Mouse (Mus musculus) ovary, postnatal 14 days (tissue): ENCODE results near the gene Prr13.

Experiments
- DNase-seq: peaks from one replicate; pipeline ENCODE4 v3.0.0; 2022; ENCODE audit warnings: low spot score

Prr13 gene

DNA sequence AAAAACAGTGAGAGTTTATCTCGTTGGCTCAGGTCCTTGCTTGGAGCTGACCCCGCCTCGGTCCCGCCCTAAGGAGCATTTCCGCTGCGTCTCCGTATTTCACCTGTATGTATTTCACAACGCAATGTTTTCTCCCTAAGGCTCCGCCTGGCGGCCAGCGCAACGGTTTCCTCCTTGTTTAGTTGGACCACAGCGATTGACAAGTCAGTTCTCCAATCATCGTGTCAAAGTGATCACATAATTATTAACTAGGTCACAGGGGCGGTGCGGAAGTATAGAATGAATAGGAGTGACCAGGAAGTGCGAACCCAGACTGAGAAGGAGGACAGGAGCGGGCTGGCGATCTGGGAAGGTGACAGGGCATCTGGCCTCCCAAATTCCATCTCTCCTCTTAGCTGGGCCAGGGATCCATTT is at the start of gene Prr13:
Gene Prr13 (plus strand): TSS at position 125 of the 414 bp plus-strand sequence.
- DNase-seq: peak; percentile 75

DNA sequence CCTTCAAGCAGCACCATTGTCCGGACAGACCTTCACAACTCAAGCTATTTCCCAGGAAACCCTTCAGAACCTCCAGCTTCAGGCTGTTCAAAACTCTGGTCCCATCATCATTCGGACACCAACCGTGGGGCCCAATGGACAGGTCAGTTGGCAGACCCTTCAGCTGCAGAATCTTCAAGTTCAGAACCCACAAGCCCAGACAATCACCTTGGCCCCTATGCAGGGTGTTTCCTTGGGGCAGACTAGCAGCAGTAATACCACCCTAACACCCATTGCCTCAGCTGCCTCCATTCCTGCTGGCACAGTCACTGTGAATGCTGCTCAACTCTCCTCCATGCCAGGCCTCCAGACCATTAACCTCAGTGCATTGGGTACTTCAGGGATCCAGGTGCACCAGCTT is 49.5 kb upstream of the Prr13 start:
- no peak for DNase-seq

DNA sequence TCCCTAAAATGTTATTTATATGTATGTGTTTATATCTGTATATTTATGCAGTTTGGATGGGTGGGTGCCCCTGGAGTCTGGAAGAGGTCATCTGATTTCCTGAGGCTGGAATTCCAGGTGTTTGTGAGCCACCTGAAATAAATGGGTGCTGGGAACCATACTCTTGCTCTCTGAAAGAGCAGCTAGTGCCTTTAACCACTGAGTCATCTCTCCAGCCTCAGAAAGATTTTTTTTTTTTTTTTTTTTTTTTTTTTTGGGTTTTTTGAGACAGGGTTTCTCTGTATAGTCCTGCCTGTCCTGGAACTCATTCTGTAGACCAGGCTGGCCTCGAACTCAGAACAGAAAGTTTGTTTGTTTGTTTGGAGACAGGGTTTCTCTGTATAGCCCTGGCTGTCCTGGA is 47.8 kb upstream of the Prr13 start:
- no peak for DNase-seq

DNA sequence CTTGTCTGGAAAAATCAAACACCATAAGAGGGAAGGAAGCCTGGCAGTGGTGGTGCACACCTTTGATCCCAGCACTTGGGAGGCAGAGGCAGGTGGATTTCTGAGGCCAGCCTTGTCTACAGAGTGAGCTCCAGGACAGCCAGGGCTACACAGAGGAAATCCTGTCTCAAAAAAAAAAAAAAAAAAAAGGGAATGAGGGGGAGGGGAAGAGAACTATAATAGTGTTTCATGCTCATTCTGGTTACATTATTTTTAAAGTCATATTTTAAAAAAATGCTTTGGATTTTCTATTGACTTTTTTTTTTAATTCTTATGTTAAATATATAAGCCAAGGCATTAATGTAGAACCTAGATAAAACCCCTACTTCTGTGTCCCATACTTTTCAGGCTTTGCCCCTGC is 45.1 kb upstream of the Prr13 start:
- no peak for DNase-seq

DNA sequence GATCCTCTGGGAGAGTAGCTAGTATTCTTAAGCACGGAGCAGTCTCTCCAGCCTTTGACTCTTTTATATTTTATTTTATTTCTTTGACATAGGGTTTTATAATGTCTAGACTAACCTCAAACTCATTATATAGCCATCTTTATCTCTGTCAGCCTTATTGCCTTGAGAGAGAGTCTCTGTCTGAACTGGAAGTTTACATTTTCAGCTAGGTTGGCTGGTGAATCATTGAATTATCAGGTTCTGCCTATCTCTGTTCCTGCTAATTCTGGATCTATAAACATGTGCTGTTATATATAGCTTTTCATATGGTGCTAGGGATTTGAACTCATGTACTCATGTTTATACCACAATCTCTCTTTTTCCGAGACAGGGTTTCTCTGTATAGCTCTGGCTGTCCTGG is 41.3 kb upstream of the Prr13 start:
- no peak for DNase-seq

DNA sequence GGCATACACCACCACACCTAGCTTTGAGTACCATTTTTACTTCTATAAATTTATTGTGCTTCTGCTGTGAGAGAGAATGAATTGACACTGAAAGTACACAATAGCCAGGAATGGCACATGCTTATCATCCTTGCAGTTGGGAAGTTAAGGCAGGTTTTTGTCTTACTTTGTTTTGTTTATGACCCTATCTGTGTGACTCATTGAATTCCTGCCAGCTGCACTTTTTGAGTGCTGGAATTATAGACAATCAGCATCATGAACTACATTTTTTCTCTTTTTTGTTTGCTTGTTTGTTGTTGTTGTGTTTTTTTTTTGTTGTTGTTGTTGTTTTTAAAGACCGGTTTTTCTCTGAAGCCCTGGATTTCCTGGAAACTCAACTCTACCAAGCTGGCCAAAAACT is 37.8 kb upstream of the Prr13 start:
- no peak for DNase-seq

DNA sequence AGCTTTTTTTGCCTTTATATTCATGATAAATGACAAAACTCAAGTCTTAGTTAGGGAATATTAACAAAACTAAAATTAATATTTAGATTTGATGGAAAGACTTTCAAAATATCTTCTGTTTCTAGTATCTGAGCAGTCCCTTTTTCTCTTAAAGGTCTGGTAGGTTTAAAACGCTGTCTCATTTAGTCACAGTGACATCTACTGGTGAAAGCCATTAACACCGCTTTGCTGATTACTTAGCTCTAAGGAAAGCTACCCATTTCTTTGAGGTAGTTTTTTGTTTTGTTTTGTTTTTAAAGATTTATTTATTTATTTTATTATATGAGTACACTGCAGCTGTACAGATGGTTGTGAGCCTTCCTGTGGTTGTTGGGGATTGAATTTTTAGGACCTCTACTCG is 37.4 kb upstream of the Prr13 start:
- no peak for DNase-seq

DNA sequence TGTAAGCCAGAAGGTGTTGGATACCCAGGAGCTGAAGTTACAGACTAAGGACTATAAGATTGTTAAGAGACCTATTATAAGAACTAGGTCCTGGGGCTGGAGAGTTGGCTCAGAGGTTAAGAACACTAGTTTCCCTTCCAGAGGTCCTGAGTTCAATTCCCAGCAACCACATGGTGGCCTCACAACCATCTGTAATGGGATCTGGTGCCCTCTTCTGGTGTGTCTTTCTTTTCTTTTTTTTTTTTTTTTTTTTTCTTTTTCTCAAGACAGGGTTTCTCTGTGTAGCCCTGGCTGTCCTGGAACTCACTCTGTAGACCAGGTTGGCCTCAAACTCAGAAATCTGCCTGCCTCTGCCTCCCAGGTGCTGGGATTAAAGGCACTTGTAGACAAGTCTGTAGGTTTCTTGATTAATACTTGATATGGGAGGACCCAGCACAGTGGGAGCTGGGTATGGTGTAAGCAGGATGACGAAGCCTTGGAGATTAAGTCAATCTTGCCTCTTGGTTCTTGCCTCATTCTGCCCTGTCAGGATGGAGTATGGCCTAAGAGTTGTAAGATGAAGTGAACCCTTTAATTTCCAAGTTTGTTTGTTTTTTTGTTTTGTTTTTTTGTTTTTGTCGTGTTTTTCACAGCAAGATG is 35.1 kb upstream of the Prr13 start:
- DNase-seq: no peak

DNA sequence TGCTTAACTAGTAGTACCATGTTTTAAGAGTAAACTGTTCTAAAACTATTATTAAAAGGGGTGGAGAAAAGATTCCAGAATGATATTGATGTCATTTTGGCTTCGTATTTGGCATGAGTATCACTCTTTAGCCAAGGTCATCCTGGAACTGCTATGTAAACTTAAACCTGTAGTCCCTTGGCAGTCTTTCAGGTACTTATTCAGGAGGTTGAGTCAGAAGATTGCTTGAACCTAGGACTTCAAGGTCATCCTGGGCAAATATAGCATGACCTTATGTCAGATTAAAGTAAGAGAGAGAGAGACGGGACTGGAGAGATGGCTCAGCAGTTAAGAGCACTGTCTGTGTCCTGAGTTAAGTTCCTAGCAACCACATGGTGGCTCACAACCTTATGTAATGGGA is 34.2 kb upstream of the Prr13 start:
- no peak for DNase-seq

DNA sequence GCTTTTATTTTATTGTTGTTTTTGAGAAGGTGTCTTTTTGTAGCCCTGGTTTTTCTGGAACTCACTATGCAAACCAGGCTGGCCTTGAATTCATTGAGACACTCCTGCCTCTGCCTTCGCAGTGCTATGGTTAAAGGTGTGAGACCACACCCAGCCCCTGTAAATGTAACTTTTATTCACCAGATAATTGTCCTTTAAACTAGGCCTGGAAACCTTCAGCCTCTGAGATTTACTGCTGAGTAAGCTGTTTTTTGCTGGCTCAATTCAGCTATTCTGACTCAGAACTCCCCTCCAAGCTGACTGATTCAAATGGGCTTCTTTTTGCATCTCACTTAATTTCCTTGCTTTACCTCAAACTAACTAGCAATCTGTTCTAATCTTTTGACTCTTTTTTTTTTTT is 31.9 kb upstream of the Prr13 start:
- DNase-seq: no peak

DNA sequence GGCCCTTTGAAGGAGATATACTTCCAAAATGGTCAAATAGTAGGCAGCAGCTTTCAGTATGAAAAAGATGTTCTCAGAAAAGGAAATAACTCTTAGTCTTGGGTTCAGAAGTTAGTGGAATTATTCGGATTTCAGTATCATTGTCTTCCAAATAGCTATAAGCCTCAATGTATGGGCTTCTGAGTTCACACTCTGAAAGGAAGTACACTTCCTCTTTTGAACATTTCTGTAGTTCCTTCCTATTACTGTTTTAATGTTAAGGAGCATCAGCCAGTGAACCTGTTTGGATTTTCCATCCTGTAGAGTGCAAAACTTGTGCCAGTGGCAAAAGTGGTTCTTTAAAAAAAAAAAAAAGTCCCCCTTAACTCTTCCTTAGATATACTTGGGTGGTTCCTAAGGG is 26.8 kb upstream of the Prr13 start:
- DNase-seq: no peak

DNA sequence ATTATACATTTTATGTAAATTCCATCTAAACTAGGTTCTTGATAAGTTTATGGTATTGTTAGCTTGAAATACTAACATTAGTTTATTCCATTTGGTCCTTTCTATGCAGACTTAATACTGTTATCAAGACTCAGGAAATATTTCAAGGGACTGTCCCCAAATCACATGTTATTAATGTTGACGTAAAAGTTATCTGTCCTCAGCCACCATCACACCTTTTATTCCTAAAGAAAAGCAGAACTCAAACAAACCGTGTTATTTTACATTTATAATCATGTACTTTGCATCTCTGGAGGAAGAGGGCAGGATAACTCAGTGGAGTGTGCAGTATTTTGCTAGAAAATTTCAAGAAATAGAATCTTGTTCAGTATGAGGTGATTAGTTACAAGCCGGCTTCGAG is 25.7 kb upstream of the Prr13 start:
- no peak for DNase-seq

DNA sequence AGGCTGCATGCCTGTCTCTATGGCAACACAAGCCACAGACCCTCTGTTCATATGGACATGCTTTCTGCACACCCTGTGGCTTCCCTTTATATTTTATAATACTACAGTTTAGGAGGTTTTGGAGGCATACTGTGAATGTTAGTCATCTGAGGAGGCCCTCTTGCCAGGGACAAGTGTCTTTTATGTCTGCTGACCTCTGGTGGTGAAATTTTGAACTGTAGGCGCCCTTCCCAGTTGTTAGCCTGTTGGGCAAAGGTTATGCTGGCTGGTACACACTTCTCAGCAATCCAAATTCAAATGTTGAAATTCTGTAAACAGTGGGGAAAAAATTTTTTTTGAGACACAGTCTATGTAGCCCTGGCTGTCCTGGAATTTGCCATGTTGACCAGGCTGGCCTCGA is 16.3 kb upstream of the Prr13 start:
- peak; percentile 90 for DNase-seq

DNA sequence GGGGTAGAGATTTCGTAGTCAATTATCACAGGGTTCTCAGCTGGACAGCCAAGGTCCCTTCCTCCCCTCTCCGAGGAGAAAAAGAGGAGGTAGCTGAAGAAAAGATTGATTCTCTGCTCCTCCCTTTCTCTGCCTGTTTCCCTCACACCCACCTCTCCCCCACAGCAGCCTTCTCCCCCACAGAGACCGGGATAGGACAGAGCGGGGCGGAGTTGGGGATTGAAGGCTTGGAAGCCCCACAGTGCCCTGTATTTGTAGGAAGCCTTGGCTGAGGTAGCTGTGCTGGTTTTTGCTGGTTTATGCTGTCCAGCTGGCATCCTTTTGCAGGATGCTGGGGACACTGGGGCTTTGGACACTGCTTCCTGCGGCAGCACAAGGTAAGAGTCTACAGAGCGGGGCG is 13.7 kb upstream of the Prr13 start, which contains the start of gene Amhr2:
Gene Amhr2 (plus strand): TSS at position 222 of the 400 bp plus-strand sequence.
- no peak for DNase-seq

DNA sequence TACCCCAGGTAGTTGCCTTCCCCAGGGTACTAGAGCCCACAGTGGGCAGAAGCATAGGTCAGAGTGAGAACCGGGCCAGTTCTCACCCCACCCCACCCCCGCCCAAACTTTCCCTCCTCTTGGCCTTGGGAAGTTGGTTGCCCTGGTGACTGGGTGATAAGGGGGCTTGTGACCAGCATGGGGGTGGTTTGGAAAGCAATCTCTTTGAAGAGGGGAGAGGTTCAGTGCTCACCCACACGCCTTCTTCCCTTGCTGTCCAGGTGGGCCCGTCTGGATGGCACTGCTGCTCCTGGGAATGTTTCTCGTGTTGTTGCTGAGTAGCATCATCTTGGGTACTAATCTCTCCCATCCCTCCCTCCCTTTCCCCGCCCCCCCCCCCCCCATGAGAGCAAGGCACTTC is 12.4 kb upstream of the Prr13 start:
- no peak for DNase-seq

DNA sequence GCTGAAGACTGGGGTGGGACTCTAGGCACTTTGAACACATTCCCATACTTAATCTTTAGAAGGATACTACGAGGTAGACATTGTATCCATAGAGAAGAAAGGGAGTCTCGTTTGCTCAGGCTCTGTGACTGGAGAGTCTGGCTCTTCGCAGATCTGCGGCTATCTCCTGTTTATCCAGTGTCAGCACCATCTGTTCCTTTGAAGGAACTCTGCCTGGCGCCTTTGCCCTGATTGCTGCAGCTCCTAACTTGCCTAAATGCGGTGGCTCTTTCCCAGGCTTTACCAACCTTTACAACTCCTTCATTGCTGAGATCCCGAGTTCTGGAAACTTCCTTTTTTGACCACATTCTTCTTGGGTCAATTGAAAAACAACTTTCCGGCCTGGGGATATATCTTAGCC is 9.5 kb upstream of the Prr13 start:
- no peak for DNase-seq

DNA sequence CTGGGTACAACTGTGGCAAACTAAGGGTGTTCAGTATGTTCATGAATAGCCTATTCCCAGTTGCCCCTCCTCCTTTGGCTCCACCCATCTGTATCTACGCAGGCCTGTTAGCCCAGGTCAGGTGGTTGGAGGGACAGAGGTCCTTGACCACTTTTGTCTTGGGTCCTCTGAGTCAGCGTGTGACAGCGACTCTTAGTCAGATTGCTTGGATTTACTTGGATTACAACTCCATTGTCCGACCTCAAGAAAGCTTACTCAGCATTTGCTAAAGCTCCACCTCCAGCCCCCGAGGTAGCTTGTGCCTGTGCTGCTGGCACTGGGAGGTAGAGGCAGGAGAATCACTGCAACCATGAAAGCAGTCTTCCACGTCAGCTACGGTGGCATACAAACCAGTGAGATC is 7.9 kb upstream of the Prr13 start:
- DNase-seq: no peak

DNA sequence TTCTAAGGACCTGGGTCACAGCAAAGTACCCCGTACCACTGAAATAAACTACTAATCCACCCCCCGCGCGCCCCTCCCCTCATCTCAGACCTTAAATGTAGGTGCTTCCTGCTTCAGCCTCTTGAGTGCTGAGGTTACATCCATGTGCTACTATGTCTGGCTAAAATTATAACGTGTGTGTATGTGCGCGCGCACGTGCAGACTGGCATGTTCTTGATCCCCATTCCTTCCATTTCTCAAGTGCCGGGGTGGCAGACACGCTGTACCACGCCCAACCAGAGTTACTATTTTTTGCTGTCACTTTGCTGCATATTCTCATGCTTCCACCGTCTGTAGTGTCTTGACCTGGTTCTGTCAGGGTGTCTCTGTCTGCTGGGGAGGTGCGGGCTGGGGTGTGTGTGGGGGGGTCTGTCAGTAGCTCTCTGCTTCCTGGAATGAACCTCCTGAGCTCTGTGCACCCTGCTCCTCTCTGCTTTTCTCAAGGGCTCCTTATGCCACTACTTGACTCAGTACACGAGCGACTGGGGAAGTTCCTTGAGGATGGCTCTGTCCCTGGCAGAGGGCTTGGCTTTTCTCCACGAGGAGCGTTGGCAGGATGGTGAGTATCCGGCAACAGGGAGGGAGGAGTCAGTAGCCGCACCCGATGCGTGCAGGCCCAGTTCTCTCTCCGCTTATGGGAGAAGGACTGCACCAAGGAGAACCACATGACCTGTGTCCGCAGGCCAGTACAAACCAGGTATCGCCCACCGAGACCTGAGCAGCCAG is 7.0 kb upstream of the Prr13 start:
- DNase-seq: no peak

DNA sequence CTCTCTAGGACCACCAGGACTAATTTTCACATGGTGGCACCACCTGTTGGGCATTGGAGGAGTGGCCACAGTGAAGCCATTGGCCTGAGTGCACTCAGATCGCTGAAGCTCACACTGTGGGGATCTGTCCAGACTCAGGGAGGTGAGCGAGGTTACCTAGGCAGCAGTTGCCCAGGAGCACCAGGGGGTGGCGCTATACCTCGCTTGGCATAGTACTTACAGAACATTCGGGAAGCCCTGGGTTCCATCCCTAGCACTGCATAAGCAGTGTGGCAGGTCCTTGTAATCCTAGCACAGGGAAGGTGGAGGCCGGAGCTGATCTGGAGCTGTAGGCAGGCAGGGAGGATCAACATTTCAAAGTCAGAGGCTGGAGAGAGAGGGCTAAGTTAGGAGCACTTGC is 2.8 kb upstream of the Prr13 start:
- no peak for DNase-seq

DNA sequence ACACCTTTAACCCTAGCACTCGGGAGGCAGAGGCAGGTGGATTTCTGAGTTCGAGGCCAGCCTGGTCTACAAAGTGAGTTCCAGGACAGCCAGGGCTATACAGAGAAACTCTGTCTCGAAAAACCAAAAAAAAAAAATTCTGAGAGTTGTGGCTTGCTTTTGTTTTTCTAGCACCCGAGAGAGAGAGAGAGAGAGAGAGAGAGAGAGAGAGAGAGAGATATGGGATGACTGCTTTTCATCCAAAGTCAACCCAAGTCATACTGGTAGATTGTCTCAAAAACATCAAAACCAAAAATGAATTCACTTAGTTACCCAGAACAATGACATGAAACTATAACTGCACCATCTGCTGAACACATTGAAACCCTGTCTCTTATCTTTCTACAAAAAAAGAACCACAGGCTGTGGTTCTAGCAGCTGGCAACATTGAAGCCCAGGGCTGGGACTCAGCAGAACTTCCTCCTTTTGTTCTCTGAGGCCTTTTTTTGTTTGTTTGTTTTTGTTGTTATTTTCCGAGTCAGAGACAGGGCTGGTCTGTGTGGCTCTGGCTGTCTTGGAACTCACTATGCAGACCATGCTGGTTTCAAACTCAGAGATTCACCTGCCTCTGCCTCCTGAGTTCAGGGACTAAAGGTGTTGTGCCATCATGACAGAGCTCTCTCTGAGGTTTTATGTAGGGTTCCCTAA is 635 bp upstream of the Prr13 start:
- no peak for DNase-seq

DNA sequence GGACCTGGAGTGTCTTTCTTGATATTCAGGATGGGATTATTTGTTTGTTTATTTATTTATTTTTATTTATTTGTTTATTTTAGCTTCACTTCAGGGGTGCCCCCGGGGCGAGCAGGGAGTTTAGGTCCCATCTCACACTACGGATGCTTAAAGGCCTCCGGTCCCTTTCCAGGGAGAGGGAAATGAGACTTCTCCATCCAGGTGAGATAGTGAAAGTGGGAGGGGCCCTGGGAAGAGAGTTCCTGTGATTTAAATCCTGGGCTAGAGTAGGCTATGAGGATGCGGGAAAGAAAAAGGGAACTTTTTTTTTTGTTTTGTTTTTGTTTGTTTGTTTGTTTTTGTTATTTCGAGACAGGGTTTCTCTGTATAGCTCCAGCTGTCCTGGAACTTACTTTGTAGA is 553 bp downstream of the Prr13 start:
- no peak for DNase-seq

DNA sequence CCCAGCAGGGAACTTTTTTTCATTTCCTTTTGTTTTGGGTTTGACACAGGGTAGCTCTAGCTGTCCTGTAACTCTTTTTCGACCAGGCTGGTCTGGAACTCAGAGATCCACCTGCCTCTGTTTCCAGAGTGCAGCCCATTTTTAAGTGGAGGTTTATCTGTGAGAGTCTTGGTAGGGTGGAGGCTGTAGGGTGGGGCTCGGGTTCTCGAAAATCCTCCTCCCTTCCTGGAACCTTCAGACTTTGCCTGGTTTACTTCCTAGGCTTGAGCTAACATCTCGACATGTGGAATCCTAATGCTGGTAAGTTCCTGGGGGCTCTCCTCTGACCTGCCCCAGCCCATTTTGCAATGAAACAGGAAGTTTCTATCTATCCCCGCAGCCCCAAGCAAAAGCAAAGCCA is 1.0 kb downstream of the Prr13 start:
- no peak for DNase-seq

DNA sequence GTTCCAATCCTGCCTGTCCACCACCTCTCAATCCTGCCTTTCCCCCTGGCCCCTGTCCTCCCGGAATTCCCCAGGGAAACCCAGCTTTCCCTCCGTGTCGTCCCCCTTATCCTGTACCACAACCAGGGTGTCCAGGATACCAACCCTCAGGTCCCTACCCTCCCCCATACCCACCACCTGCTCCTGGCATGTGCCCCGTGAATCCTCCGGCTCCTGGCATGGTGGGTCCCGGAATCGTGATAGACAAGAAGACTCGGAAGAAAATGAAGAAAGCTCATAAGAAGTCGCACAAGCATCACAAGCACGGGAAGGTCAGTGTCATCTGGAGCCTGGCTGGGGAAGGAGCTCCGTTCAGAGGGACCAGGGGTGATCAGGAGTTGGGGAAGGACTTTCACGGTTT is 1.6 kb downstream of the Prr13 start:
- DNase-seq: no peak
